Mouse (Mus musculus) CD4-positive, CD25-positive, alpha-beta regulatory T cell, adult 2 months (primary cell): ENCODE results near the gene Nipbl.
"Not testable (repeated sequence)": the region's sequence is repeated elsewhere in the genome, so short reads cannot be mapped to it uniquely, and the experiment has no call there.

Source experiments
- DNase-seq: peaks from one replicate; pipeline ENCODE4 v3.0.0-alpha.2; 2012; ENCODE audit warnings: low read depth, low spot score

The Nipbl gene

GRCm38 (mm10) chr15:8443926-8444889 lies at the start of gene Nipbl:
Gene Nipbl (minus strand): TSS chr15:8444463.
- peak; percentile 95 for DNase-seq

GRCm38 (mm10) chr15:8485261-8485660 lies 41.0 kb upstream of the Nipbl start:
- DNase-seq, result no peak

GRCm38 (mm10) chr15:8469006-8469575 lies 24.8 kb upstream of the Nipbl start:
- DNase-seq, result no peak

- DNase-seq, result no peak
Observed at GRCm38 (mm10) chr15:8463521-8463920, 19.3 kb upstream of the Nipbl start.

- no peak for DNase-seq
Observed at GRCm38 (mm10) chr15:8462780-8463179, 18.5 kb upstream of the Nipbl start.

- DNase-seq, result no peak
Observed at GRCm38 (mm10) chr15:8460871-8461270, 16.6 kb upstream of the Nipbl start.

GRCm38 (mm10) chr15:8459979-8460378 lies 15.7 kb upstream of the Nipbl start:
- DNase-seq, result no peak

- DNase-seq, result not testable (repeated sequence)
Observed at GRCm38 (mm10) chr15:8456223-8456622, 12.0 kb upstream of the Nipbl start.

GRCm38 (mm10) chr15:8455486-8455885 lies 11.2 kb upstream of the Nipbl start:
- no peak for DNase-seq

GRCm38 (mm10) chr15:8451071-8451470 lies 6.8 kb upstream of the Nipbl start:
- peak; percentile 90 for DNase-seq

- no peak for DNase-seq
Observed at GRCm38 (mm10) chr15:8447193-8447767, 3.0 kb upstream of the Nipbl start.

GRCm38 (mm10) chr15:8446435-8446834 lies 2.2 kb upstream of the Nipbl start:
- peak; percentile 73 for DNase-seq

- peak; percentile 75 for DNase-seq
Observed at GRCm38 (mm10) chr15:8445951-8446419, 1.7 kb upstream of the Nipbl start.

GRCm38 (mm10) chr15:8444890-8445597 lies 781 bp upstream of the Nipbl start:
- DNase-seq, result peak; percentile 93

GRCm38 (mm10) chr15:8443168-8443925 lies 916 bp downstream of the Nipbl start:
- peak; percentile 80 for DNase-seq

GRCm38 (mm10) chr15:8442761-8443160 lies 1.5 kb downstream of the Nipbl start:
- DNase-seq, result peak; percentile 78

GRCm38 (mm10) chr15:8442156-8442555 lies 2.1 kb downstream of the Nipbl start:
- peak; percentile 25 for DNase-seq

GRCm38 (mm10) chr15:8433239-8433947 lies 10.9 kb downstream of the Nipbl start:
- peak; percentile 26 for DNase-seq

- DNase-seq, result no peak
Observed at GRCm38 (mm10) chr15:8432534-8432933, 11.7 kb downstream of the Nipbl start.

GRCm38 (mm10) chr15:8429502-8429901 lies 14.8 kb downstream of the Nipbl start:
- no peak for DNase-seq
